Mouse (Mus musculus) liver, embryonic 12.5 days (tissue): Measurements from ENCODE around the gene Lamtor5. TPM values are rescaled to one million over a fixed set of nuclear protein-coding genes. Genes with fewer than 3 reads are reported as not detected.

Source experiments
- ATAC-seq: fragments of 200-750 bp; cut with Nextera tagmentation; 2 replicates; pipeline ENCODE4 v1.8.0; 2017; ENCODE audit warnings: moderate number of reproducible peaks, mild to moderate bottlenecking, moderate library complexity
- H3K27ac ChIP-seq: fragments of 300-500 bp; sonication (generic); 2 replicates; pipeline ENCODE4 v1.5.1; 2016; ENCODE audit warnings: mild to moderate bottlenecking
- H3K27me3 ChIP-seq: fragments of 300-500 bp; sonication (generic); replicated peaks from 2 replicates; pipeline ENCODE4 v1.6.1; 2016; ENCODE audit warnings: mild to moderate bottlenecking, moderate library complexity
- H3K36me3 ChIP-seq: fragments of 300-500 bp; sonication (generic); 2 replicates; pipeline ENCODE4 v1.6.1; 2016; ENCODE audit warnings: mild to moderate bottlenecking, moderate library complexity
- H3K4me1 ChIP-seq: fragments of 300-500 bp; sonication (generic); 2 replicates; pipeline ENCODE4 v1.6.1; 2016
- H3K4me2 ChIP-seq: fragments of 300-500 bp; sonication (generic); 2 replicates; pipeline ENCODE4 v1.6.1; 2016; ENCODE audit warnings: mild to moderate bottlenecking, moderate library complexity
- H3K4me3 ChIP-seq: fragments of 300-500 bp; sonication (generic); 2 replicates; pipeline ENCODE4 v1.5.1; 2016; ENCODE audit warnings: mild to moderate bottlenecking, moderate library complexity
- H3K9ac ChIP-seq: fragments of 300-500 bp; sonication (generic); 2 replicates; pipeline ENCODE4 v1.6.1; 2016; ENCODE audit warnings: mild to moderate bottlenecking, moderate library complexity
- H3K9me3 ChIP-seq: fragments of 300-500 bp; sonication (generic); replicated peaks from 2 replicates; pipeline ENCODE4 v1.6.1; 2016; ENCODE audit warnings: mild to moderate bottlenecking, moderate library complexity
- WGBS: fragments of 180-500 bp; shearing (Covaris S2); methylation state at CpG from one replicate; pipeline ENCODE4 v1.1.7; 2016; ENCODE audit not compliant: insufficient replicate concordance; 5-methylcytosine and 5-hydroxymethylcytosine counted together
- polyA plus RNA-seq: library from polyadenylated mRNA; unstranded; fragments of >200 nt; fragmentation: Nextera tagmentation; extraction: Ambion mirVana; gene quantifications from 2 replicates; pipeline ENCODE4 v1.2.1, GENCODE M21; 2016

The Lamtor5 gene
- polyA plus RNA-seq, result 123 and 128 TPM in 2 replicates

- no peaks in the 10 kb centered on the region for H3K9me3 ChIP-seq
- peak within 1 kb of the TSS; percentile 82 for H3K9ac ChIP-seq
- H3K4me1 ChIP-seq, result peaks cover 19% of the 10 kb centered on the region
- H3K36me3 ChIP-seq, result peaks cover 23% of the 10 kb centered on the region
- peak; percentile 89 for ATAC-seq
- peaks cover 8% of the 10 kb centered on the region for H3K27me3 ChIP-seq
- peak within 1 kb of the TSS; percentile 92 for H3K4me3 ChIP-seq
- 3% methylated on average over 43 of the region's 43 CpGs for WGBS
- peak within 1 kb of the TSS; percentile 56 for H3K27ac ChIP-seq
- peak within 1 kb of the TSS; percentile 81 for H3K4me2 ChIP-seq
Measured at GRCm38 (mm10) chr3:107278479-107279269, at the start of gene Lamtor5. Gene Lamtor5, plus strand, starts transcription at chr3:107278858.

DNA sequence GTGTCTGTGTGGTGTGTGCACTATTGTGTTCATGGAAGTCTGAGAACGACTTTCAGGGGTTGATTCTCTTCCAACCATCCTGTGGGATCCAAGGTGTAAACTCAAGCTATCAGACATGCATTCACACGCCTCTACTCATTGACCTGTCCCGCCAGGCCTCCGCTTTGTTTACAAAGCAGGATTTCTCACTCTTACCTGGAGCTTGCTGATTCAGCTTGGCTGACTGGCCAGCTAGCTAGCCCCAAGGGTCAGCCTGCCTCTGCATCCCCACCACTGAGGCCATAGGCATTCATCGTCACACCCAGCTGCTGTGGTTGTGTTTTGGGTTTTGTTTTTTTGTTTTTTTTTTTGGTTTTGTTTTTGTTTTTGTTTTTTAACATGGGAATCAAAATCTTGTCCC is 49.4 kb upstream of the Lamtor5 start:
- 56% methylated on average over 5 of the region's 5 CpGs for WGBS
- Histone ChIP-seq H3K27ac (no peak overlapping the region), H3K4me2 (no peak overlapping the region), H3K4me3 (no peak overlapping the region), H3K4me1 (peaks cover 4% of the 10 kb centered on the region; the same call in 1 of the 2 replicates), H3K9me3 (peaks cover 4% of the 10 kb centered on the region; the same call in 1 of the 2 replicates), H3K36me3 (no peaks in the 10 kb centered on the region), H3K27me3 (peaks cover 29% of the 10 kb centered on the region), H3K9ac (no peak overlapping the region)
- ATAC-seq, result no peak

- no peak overlapping the region for H3K27ac ChIP-seq
- ATAC-seq, result peak; percentile 61
Measured at GRCm38 (mm10) chr3:107229822-107230221, 48.8 kb upstream of the Lamtor5 start.

GRCm38 (mm10) chr3:107230527-107230926 is 48.1 kb upstream of the Lamtor5 start, which contains the start of gene A630076J17Rik:
Gene A630076J17Rik, plus strand, starts transcription at chr3:107230614.
- H3K9me3 ChIP-seq, result no peaks in the 10 kb centered on the region
- no peak within 1 kb of the TSS for H3K9ac ChIP-seq
- 20% methylated on average over 1 of the region's 1 CpGs for WGBS
- H3K4me1 ChIP-seq, result peaks cover 4% of the 10 kb centered on the region; the same call in 1 of the 2 replicates
- H3K27ac ChIP-seq, result no peak within 1 kb of the TSS
- no peak for ATAC-seq
- no peaks in the 10 kb centered on the region for H3K36me3 ChIP-seq
- H3K4me3 ChIP-seq, result no peak within 1 kb of the TSS
- H3K4me2 ChIP-seq, result no peak within 1 kb of the TSS
- peaks cover 33% of the 10 kb centered on the region for H3K27me3 ChIP-seq

More at GRCm38 (mm10) chr3:107229822-107230221, 48.8 kb upstream of the Lamtor5 start:
- Histone ChIP-seq H3K27me3 (peaks cover 29% of the 10 kb centered on the region), H3K4me1 (peaks cover 4% of the 10 kb centered on the region; the same call in 1 of the 2 replicates), H3K36me3 (no peaks in the 10 kb centered on the region), H3K9me3 (no peaks in the 10 kb centered on the region), H3K9ac (no peak overlapping the region), H3K4me3 (no peak overlapping the region), H3K4me2 (no peak overlapping the region)
- 50% methylated on average over 5 of the region's 5 CpGs for WGBS

GRCm38 (mm10) chr3:107231202-107231601 is 47.5 kb upstream of the Lamtor5 start:
- Histone ChIP-seq H3K9me3 (no peaks in the 10 kb centered on the region), H3K4me1 (peaks cover 4% of the 10 kb centered on the region; the same call in 1 of the 2 replicates), H3K9ac (no peak overlapping the region), H3K4me2 (no peak overlapping the region), H3K27ac (no peak overlapping the region), H3K36me3 (no peaks in the 10 kb centered on the region), H3K27me3 (peaks cover 34% of the 10 kb centered on the region), H3K4me3 (no peak overlapping the region)
- ATAC-seq, result no peak
- 59% methylated on average over 4 of the region's 4 CpGs for WGBS

GRCm38 (mm10) chr3:107233351-107233813 is 45.3 kb upstream of the Lamtor5 start:
- H3K4me3 ChIP-seq, result no peak overlapping the region
- H3K4me1 ChIP-seq, result peaks cover 4% of the 10 kb centered on the region; the same call in 1 of the 2 replicates
- no peak overlapping the region for H3K9ac ChIP-seq
- H3K9me3 ChIP-seq, result no peaks in the 10 kb centered on the region
- 0 out of 2 replicates have a peak overlapping the region, but pooled peaks have one; percentile 14 for H3K4me2 ChIP-seq
- 6% methylated on average over 11 of the region's 11 CpGs for WGBS
- H3K36me3 ChIP-seq, result no peaks in the 10 kb centered on the region
- no peak overlapping the region for H3K27ac ChIP-seq
- H3K27me3 ChIP-seq, result peaks cover 34% of the 10 kb centered on the region
- no peak for ATAC-seq

DNA sequence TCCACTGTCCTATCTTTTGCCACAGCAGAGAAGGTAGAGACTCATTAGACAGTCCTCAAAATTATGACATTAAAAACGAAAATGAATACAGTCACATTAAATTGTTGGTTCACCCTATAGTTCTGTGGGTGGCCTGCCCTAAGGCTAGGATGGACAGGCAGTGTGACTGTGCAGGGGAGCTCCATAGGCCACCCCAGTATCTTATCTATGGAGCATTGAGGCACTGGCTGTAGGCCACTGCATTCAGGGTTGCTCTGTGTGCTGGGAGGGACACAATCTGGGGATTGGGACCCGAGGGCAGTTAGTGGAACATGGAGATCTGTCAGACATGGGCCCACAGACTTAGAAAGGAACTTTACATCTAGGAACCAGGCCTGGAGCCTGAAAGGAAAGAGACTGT is 44.7 kb upstream of the Lamtor5 start:
- 16% methylated on average over 2 of the region's 2 CpGs for WGBS
- H3K36me3 ChIP-seq, result no peaks in the 10 kb centered on the region

DNA sequence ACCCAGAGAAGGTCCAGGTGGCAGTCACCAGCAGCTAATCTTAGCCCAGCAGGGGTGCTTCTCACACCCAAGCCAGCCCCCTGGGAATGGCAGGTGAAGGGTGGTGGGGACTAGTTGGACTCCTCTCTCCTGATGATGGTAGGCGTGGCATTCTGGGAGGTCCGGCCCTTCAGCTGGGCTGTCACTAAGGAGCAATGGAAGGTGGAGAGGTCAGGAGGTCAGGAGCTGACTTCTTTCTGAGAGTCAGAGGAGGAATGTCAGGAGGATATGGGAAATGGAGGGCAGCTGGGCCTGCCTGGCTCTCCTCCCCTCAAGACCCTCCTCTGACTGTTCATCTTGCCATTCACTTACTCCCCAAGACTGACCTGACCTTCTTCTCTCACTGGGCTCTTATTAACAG is 40.6 kb upstream of the Lamtor5 start:
- no peak overlapping the region for H3K4me3 ChIP-seq
- H3K4me1 ChIP-seq, result no peaks in the 10 kb centered on the region
- WGBS, result 69% methylated on average over 2 of the region's 2 CpGs
- no peak for ATAC-seq
- no peaks in the 10 kb centered on the region for H3K9me3 ChIP-seq
- H3K36me3 ChIP-seq, result no peaks in the 10 kb centered on the region
- no peak overlapping the region for H3K9ac ChIP-seq
- peaks cover 7% of the 10 kb centered on the region for H3K27me3 ChIP-seq
- no peak overlapping the region for H3K4me2 ChIP-seq
- no peak overlapping the region for H3K27ac ChIP-seq

More for the DNA sequence above, 44.7 kb upstream of the Lamtor5 start:
- Histone ChIP-seq H3K9ac (no peak overlapping the region), H3K27me3 (peaks cover 34% of the 10 kb centered on the region), H3K27ac (no peak overlapping the region), H3K4me3 (no peak overlapping the region), H3K4me1 (peaks cover 4% of the 10 kb centered on the region; the same call in 1 of the 2 replicates), H3K9me3 (no peaks in the 10 kb centered on the region), H3K4me2 (no peak overlapping the region)
- no peak for ATAC-seq

DNA sequence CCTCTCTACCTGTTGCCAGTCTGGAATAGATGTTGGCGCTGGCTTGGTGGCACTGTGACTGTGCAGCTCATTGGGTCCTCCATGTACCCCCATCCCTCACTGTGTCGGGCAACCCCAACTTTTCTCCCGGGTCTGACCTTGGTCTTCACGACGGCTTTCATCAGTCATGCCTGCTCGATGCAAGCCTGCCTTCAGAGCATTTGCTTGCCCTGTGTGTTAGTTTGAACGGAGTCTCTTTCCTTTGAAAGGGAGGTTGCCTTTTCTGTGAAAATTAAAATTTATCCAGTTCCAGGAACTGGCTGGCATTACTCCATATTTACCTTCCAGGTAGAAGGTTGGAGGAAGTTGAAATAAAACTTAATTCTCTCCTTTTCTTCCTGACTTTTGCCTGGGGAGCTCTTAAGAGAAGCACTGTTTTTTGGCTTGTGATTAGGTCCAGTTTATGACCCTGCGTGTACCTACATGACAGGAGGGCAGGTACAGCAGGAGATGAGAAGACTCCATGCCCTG is 40.1 kb upstream of the Lamtor5 start:
- Histone ChIP-seq H3K27ac (no peak overlapping the region), H3K4me2 (no peak overlapping the region), H3K36me3 (no peaks in the 10 kb centered on the region), H3K9me3 (no peaks in the 10 kb centered on the region), H3K4me1 (no peaks in the 10 kb centered on the region), H3K27me3 (peaks cover 5% of the 10 kb centered on the region; the same call in 1 of the 2 replicates), H3K9ac (no peak overlapping the region), H3K4me3 (no peak overlapping the region)
- no peak for ATAC-seq
- 67% methylated on average over 8 of the region's 8 CpGs for WGBS

DNA sequence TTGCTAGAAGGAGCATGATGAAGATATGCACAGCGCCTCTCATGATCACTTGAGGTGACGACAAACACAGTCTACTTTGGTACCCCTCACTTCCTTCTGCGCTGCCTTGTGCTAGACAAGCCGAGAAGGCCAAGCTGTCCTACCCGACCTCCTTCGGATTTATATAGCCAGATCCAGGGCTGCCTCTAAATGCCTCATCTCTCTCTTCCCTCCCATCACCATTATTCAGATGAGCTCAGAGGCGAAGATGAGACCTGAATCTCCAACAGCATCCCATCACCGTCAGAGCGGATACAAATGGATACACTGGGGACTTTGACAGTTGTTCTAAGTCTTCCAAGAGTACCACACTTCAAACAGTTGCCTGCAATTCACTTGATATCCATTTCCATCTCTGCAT is 39.1 kb upstream of the Lamtor5 start, which contains the start of gene Prok1:
TSS of gene Prok1 (minus strand) at position 101 of the 400 bp plus-strand sequence.
- no peak for ATAC-seq

DNA sequence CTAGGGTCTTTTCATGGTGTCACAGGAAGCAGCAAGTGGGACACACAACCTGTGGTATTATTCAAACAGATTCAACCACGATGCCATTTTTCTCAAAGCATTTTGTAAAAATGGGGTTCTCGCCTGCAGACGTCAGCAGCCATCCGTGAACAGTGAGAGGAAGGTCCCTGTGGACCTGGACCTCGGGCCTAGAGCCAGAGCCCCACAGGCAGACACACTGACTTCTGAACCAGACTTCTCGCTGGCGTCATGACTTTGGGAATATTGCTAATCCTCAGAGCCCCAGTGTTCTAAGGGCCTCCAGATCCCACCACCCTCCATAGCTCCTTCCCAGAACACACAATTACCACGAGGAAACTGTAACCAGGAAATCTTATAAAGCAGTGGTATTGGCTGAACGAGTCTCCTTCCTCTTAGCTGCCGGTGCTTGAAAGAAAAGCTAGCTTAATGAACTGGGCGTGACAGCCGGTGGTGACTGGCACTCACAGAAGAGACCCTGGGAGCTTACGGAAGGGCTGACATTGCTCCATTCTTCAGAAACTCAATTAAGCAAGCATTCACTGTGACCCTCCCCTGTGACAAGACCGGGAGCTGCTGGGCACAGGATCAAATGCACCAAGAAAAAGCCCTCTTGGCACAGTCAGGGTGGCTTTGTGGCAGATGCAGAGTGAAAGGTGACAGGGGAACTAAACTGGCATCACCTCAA is 37.1 kb upstream of the Lamtor5 start:
- Histone ChIP-seq H3K9me3 (no peaks in the 10 kb centered on the region), H3K9ac (no peak overlapping the region), H3K27ac (no peak overlapping the region), H3K4me2 (no peak overlapping the region), H3K4me1 (no peaks in the 10 kb centered on the region), H3K36me3 (no peaks in the 10 kb centered on the region), H3K4me3 (no peak overlapping the region), H3K27me3 (no peaks in the 10 kb centered on the region)
- 46% methylated on average over 14 of the region's 14 CpGs for WGBS
- ATAC-seq, result no peak

More for the DNA sequence above, 39.1 kb upstream of the Lamtor5 start, which contains the start of gene Prok1:
- Histone ChIP-seq H3K9me3 (no peaks in the 10 kb centered on the region), H3K4me3 (no peak within 1 kb of the TSS), H3K4me2 (no peak within 1 kb of the TSS), H3K27me3 (0 out of 2 replicates have a peak, but pooled peaks cover 5% of the 10 kb centered on the region), H3K27ac (no peak within 1 kb of the TSS), H3K4me1 (no peaks in the 10 kb centered on the region), H3K36me3 (no peaks in the 10 kb centered on the region), H3K9ac (no peak within 1 kb of the TSS)
- 74% methylated on average over 9 of the region's 9 CpGs for WGBS
